Mouse (Mus musculus) spleen, adult 2 months (tissue): ENCODE data around the gene Cblb. TPM values are rescaled to one million over a fixed set of nuclear protein-coding genes. Genes with fewer than 3 reads are reported as not detected.
A peak's percentile ranks its signal among the peaks of the same experiment; 100 is the strongest.

ENCODE experiments used
- DNase-seq, 2 experiments: peaks; one replicate each; pipeline versions ENCODE4 v3.0.0 to v3.0.0-alpha.2; 2012 to 2021; ENCODE audit warnings: low spot score in 2 of 2, low read depth in 1 of 2
- H3K27ac ChIP-seq: fragments of 200-500 bp; 2 replicates; pipeline ENCODE4 v1.5.1; 2012; ENCODE audit warnings: low read length, inconsistent platforms; ENCODE audit not compliant: insufficient read depth
- H3K27me3 ChIP-seq: fragments of 200-500 bp; 2 replicates; pipeline ENCODE4 v1.6.1; 2012; ENCODE audit warnings: mild to moderate bottlenecking, moderate library complexity, low read length, inconsistent platforms; ENCODE audit not compliant: control insufficient read depth, insufficient read depth
- H3K36me3 ChIP-seq: fragments of 200-500 bp; 2 replicates; pipeline ENCODE4 v1.6.1; 2012; ENCODE audit warnings: mild to moderate bottlenecking, low read length, inconsistent platforms; ENCODE audit not compliant: control insufficient read depth, insufficient read depth
- H3K4me1 ChIP-seq: fragments of 200-500 bp; 2 replicates; pipeline ENCODE4 v1.6.1; 2011; ENCODE audit warnings: inconsistent platforms; ENCODE audit not compliant: control insufficient read depth, insufficient read depth, insufficient read length
- H3K4me3 ChIP-seq: fragments of 200-500 bp; 2 replicates; pipeline ENCODE4 v1.5.1; 2011; ENCODE audit warnings: mild to moderate bottlenecking, inconsistent platforms; ENCODE audit not compliant: insufficient read depth, insufficient read length; ENCODE audit errors: extremely low read depth
- CTCF ChIP-seq: fragments of 200-500 bp; IDR thresholded peaks from 2 replicates; pipeline ENCODE4 v1.5.1; 2011; ENCODE audit warnings: mild to moderate bottlenecking, inconsistent platforms; ENCODE audit not compliant: insufficient read depth, insufficient read length, insufficient replicate concordance; ENCODE audit errors: extremely low read depth
- POLR2A ChIP-seq: fragments of 200-500 bp; IDR thresholded peaks from 2 replicates; pipeline ENCODE4 v1.6.1; 2011; ENCODE audit warnings: low read depth, low read length, inconsistent platforms
- WGBS: fragments of 180-500 bp; shearing (Covaris S2); methylation state at CpG from one replicate; pipeline ENCODE4 v1.1.7; 2018; 5-methylcytosine and 5-hydroxymethylcytosine counted together
- polyA plus RNA-seq: library from polyadenylated mRNA; depleted of rRNA; stranded (reverse); fragments of >200 nt; gene quantifications from 2 replicates; pipeline ENCODE4 v1.2.3, GENCODE M21; 2012

Cblb gene
- polyA plus RNA-seq, 1 experiment = 18.1 TPM

GRCm38 (mm10) chr16:52060100-52060719 is 29.2 kb downstream of the Cblb start:
- 20% methylated on average over 17 of the region's 17 CpGs for WGBS
- Histone ChIP-seq H3K4me1 (peaks cover 38% of the 10 kb centered on the region), H3K36me3 (peaks cover 1% of the 10 kb centered on the region), H3K4me3 (peak overlapping the region; percentile 29; the same call in 1 of the 2 replicates), H3K27me3 (no peaks in the 10 kb centered on the region), H3K27ac (peak overlapping the region; percentile 88)
- DNase-seq = peak; percentile 89 to 90
- TF ChIP-seq CTCF (no peak), POLR2A (no peak)

GRCm38 (mm10) chr16:52061015-52061481 is 30.0 kb downstream of the Cblb start:
- Histone ChIP-seq H3K36me3 (peaks cover 1% of the 10 kb centered on the region), H3K4me1 (peaks cover 33% of the 10 kb centered on the region), H3K27me3 (no peaks in the 10 kb centered on the region), H3K4me3 (no peak overlapping the region), H3K27ac (peak overlapping the region; percentile 88)
- TF ChIP-seq POLR2A (no peak), CTCF (no peak)
- DNase-seq = peak; percentile 31 to 67
- under 1% methylated on average over 4 of the region's 4 CpGs for WGBS

GRCm38 (mm10) chr16:52064309-52065105 is 33.5 kb downstream of the Cblb start:
- H3K27ac ChIP-seq = peak overlapping the region; percentile 91
- 76% methylated on average over 12 of the region's 12 CpGs for WGBS

DNA sequence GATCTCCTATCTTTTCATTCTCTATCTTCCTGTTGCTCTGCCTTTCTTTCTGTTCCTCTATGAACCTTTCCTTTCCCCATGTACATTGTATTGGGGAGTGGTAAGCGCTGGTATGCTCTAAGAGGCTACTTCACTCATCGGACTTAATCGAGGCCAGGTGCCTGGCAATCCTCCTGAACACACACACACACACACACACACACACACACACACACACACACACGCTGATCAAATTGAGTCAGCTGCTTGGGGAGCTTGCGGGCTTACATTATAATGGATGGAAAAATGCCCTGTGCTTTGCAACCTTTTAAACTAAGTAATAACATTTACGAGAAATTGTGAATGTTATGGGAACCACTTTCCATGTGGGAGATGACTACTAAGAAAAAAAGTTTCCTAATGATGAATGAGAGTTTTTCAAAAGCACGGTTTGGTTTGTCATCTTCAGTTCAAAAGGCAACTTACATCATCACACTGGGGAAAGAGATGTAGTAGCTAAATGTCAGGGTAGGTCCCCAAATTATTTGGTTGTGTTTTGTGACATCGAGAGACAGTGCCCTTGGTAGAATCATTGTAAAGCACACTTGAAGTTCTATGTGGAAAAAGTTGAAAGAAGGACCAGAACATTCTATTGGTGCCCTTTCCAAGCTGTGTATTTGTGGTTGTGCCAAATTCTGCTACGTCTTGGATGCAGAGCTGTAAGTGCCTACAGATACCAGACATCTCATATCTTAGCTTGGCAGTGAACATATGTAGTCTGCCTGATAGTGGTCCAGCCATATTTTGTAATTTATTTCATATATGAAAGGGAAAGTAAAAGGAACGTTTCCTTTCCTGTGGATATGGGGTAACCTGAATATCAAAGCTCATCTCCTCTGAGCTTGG is 36.8 kb downstream of the Cblb start:
- TF ChIP-seq CTCF (no peak), POLR2A (no peak)
- H3K4me3 ChIP-seq = no peak overlapping the region
- H3K27ac ChIP-seq = no peak overlapping the region
- no peak for DNase-seq
- no peaks in the 10 kb centered on the region for H3K27me3 ChIP-seq
- WGBS = 87% methylated on average over 10 of the region's 10 CpGs
- no peaks in the 10 kb centered on the region; the same call in 1 of the 2 replicates for H3K36me3 ChIP-seq
- H3K4me1 ChIP-seq = peaks cover 8% of the 10 kb centered on the region

More at GRCm38 (mm10) chr16:52064309-52065105, 33.5 kb downstream of the Cblb start:
- H3K36me3 ChIP-seq = no peaks in the 10 kb centered on the region; the same call in 1 of the 2 replicates
- DNase-seq = no peak
- H3K4me3 ChIP-seq = no peak overlapping the region
- TF ChIP-seq POLR2A = no peak
- TF ChIP-seq CTCF = no peak
- H3K4me1 ChIP-seq = peaks cover 20% of the 10 kb centered on the region
- no peaks in the 10 kb centered on the region for H3K27me3 ChIP-seq

DNA sequence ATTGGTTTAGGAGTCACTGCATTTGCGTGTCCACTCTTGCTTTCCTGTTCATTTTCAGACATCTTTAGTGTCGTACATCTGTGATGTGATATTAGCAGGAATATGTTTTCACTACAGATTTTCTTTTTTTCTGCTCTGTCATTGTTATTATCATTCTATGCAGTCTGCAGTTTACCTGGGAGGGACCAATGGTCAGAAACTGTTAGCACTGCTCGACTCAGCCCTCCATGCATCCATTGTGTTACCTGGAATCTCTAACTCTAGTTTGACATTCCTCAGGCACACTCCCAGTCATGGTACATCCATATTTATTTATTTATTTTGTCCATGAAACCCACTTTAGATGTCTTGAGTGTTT is 37.5 kb downstream of the Cblb start:
- Histone ChIP-seq H3K4me1 (peaks cover 5% of the 10 kb centered on the region), H3K27me3 (no peaks in the 10 kb centered on the region), H3K27ac (no peak overlapping the region), H3K36me3 (no peaks in the 10 kb centered on the region; the same call in 1 of the 2 replicates), H3K4me3 (no peak overlapping the region)
- DNase-seq = no peak
- TF ChIP-seq POLR2A = no peak
- TF ChIP-seq CTCF = no peak
- WGBS = 86% methylated on average over 3 of the region's 3 CpGs

- Histone ChIP-seq H3K27ac (no peak overlapping the region), H3K36me3 (no peaks in the 10 kb centered on the region; the same call in 1 of the 2 replicates), H3K27me3 (no peaks in the 10 kb centered on the region), H3K4me3 (no peak overlapping the region), H3K4me1 (peaks cover 2% of the 10 kb centered on the region)
- 87% methylated on average over 6 of the region's 6 CpGs for WGBS
- DNase-seq = no peak
- TF ChIP-seq CTCF = no peak
- TF ChIP-seq POLR2A = no peak
Measured at GRCm38 (mm10) chr16:52069648-52070047, 38.6 kb downstream of the Cblb start.
